Mouse (Mus musculus): ENCODE measurements around the gene Lrrfip1.
A peak's percentile ranks its signal among the peaks of the same experiment; 100 is the strongest.

The Lrrfip1 gene

DNA sequence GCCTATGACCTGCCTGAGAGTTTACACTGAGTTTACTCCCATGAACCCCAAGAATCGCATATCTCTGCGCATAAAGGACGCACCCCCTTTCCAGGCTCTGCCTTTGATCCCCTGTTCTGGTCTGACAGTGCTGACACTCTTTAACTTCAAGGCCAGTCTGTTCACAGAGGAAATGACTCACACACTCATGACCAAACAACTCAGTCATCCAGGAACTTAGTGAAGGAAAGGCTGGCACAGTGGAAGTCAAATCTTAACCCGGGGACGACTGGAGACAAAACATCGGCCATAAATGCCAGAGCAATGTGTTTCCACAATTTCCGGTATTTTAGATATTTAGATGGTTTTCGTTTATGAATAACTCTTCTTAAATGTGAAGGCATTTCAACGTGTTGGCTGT lies 25.4 kb downstream of the Lrrfip1 start:
- no peak for DNase-seq (ENCODE audit: low read depth, low spot score)

DNA sequence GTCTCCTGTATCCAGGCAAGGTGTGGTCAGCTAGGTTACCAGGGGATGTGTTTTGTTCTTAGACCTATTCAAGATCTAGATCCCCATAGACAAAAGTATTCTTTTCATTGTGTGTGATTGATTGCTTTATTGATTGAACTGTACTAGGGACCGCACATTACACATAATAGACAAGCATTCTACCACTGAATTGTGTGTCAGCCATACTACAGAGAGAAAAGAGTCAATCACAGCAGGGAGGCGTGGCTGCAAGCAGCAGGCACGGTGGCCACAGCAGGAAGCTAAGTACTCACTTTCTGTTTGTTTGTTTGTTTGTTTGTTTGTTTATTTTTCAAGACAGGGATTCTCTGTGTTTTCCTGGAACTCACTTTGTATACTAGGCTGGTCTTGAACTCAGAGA lies 25.9 kb downstream of the Lrrfip1 start:
- DNase-seq (ENCODE audit: low read depth, low spot score): peak; percentile 35

DNA sequence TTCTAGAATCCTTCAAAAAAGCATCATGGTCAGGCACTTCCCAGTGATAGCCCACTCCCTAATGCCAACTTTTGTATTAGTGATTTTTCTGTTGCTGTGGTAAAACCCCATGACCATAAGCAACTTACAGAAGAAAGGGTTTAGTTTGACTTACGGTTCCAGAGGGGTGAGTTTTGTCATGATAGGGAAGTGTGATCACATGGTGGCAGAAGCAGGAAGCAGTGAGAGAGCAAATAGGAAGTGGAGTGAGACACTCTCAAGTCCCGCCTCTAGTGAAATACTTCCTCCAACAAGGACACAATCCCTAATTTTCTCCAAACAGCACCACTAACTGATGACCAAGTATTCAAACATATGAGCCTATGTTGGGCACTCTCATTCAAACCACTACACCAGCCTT lies 28.4 kb downstream of the Lrrfip1 start:
- no peak for DNase-seq (ENCODE audit: low read depth, low spot score)

DNA sequence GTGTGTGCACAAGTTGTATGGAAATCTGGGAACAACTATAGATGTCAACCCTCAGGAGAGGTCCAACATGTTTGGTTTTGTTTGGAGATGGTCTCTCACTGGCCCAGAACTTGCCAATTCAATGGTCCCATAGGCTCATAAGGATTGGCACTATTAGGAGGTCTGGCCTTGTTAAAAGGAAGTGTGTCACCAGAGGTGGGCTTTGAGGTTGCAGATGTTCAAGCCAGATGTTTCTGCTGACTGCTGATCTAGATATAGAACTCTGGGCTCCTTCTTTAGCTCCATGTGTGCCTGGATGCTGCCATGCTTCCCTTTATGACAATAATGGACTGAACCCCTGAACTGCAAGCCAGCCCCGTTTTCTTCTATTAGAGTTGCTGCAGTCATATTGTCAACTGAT lies 31.8 kb downstream of the Lrrfip1 start:
- DNase-seq (ENCODE audit: low read depth, low spot score): no peak

DNA sequence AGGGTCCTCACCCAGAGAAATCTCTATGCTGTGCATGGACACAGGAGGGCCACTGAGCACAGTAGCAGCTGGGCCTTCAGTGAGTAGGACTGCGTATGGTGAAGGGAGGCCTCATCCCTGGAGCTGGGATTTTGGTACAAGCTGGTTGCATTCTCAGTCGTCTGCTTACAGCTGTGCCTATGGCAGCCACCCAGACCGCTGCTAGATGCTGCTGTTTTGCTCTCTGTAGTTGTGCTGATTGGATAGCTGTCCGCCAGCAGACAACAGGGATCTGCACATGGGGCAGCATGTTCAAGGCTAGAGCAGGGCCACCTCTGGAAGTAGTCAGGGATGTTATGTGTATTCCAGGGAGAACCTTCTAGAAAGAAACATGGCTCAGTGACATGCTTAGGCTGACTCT lies 33.0 kb downstream of the Lrrfip1 start:
- no peak for DNase-seq (ENCODE audit: low read depth, low spot score)

DNA sequence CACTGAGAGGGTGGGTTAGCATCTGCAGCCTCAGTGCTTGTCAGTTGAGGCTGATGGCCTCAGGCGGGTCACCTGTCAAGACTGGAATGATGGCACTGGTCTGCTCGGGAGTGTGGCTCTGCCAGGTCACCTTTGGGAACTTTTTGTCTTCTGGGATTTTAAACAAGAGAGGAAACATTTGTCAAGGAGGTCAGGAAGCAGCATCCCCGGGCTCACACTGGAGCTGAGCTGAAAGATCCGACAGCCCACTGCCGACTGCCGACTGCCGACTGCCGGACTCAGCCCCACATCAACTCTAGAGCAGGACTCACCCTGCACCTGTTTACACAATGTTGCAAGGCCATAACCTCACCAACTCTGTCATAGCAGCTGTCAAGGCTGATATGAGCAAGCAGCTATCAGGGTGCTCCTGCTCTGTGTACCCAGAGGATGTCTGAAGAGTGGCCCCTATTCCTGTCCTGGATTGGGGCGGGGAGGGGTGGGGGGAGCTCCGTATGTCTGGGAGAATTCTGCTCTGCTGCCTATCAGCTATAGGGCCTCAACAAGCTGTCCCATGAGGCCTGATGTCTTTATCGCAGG lies 33.9 kb downstream of the Lrrfip1 start:
- no peak for DNase-seq (ENCODE audit: low read depth, low spot score)

DNA sequence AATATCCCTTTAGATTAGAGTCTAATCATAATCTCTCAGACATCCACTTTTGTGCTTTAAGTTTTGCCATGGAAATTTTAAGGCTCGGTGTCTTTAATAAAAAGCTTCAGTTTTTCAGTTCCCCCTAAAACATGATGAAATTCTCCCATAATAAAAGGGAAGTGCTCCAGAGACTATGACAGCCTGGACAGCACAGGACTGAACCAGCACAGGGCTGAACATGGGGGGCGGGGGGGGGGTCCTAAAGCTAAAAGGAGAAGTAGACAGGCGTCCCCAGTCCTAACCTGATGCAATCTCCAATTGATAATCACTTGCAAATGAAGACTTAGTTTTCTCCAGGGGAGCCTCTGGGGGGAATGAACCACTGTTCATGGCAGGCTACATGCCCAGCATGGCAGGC lies 36.0 kb downstream of the Lrrfip1 start:
- no peak for DNase-seq (ENCODE audit: low read depth, low spot score)

DNA sequence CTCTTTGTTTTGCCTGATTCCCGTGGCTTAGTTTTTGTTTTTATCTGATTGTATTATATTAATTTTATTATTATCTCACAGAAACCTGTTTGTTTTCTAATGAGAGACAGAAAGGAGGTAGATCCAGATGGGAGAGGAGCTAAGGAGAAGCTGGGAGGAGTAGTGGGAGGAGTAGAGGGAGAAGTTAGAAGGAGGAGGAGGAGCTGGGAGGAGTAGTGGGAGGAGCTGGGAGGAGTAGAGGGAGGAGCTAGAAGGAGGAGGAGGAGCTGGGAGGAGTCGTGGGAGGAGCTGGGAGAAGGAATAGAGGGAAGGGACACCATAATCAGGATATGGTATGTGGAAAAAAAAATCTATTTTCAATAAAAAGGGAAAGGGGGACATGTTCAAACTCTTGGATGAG lies 36.7 kb downstream of the Lrrfip1 start:
- DNase-seq (ENCODE audit: low read depth, low spot score): no peak

DNA sequence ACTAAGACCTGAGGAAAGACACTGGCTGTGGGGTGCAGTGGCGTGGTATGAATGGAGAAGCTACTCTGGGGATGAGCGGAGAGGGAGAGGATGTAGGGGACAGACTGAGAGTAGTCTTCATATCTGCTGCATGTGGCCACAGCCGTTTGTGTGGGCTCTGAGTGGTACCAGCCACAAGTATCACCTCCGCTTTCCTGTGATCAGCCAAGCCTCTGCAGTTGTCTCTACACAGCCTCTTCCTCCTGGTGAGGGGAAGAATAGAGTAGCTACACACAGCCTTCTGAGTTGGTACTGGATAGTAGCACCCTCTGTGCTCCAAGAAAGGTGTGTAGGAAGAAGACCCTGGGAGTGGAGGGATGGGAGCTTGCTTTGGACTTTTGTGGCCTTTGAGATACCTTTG lies 38.7 kb downstream of the Lrrfip1 start:
- no peak for DNase-seq (ENCODE audit: low read depth, low spot score)

DNA sequence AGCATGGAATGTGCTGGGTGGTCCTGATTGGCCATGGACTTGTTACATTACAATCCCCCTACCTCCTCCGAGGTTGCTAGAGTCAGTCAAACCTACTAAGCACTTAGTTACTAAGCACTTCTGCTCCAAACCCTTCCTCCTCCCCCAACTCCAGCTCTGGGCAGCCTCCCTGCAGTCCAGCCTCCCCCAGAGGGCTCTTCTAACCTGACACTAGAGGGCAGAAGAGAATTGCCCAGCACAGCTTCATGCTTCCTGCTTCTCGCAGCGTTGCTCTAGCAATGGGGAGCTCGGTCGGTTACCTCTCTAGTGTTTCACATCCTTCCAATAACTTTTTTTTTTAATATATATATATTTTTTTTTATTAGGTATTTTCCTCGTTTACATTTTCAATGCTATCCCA lies 39.5 kb downstream of the Lrrfip1 start:
- no peak for DNase-seq (ENCODE audit: low read depth, low spot score)

DNA sequence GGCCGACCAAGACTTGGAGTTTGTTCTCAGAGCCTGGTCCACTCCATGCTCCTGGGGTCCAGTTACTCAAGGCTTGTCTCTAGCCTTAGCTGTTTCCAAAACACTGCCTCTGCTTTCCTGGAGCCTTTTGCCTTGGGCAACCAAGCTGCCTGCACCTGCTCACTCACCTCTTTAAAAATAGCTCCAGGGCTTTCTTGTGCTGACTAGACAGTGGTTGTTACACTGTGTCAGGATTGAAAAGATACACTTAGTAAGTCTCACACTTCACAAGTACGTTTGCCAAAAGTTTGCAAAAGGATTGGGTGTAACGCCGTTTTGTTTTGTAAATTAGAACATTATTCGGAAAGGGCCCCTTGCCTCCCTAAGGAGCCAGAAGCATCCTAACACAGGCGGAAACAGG lies 40.0 kb downstream of the Lrrfip1 start:
- DNase-seq (ENCODE audit: low read depth, low spot score): no peak

DNA sequence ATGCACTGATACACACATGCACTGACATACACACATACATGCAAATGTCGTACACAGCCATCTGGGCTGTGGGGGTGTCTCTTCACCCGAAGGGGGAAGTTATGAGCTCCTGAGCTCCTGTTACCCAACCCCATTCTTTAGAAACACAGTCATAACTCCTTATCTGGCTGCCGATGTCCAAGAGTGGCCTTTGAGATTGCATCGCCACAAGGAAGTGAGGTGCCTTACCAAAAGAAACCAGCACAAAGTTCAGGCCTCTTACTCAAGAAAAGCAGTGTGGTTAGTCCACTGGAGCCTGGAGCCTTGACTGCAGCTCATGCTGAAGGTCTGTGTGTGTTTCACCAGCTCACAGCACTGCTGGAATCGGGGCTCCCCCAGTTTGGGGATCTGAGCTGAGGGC lies 43.1 kb downstream of the Lrrfip1 start:
- no peak for DNase-seq (ENCODE audit: low read depth, low spot score)

DNA sequence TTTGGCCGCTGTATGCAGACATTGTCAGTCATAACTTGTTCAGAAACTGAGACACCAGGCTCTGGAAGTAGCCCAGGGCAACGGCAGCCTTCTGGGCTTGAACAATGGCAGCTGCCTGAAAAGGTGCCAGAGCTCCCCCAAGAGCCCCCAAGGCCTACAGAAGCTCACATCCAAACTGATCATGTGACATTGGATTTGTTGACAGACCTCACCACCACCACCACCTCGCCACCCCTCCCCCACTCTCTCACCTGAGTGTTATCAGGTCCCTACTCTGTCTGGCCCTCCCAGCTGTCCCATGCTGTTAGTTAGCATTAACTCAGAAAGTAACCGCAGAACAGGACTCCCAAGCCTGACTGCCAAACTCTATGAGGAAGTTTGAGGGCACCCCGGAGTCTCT lies 44.7 kb downstream of the Lrrfip1 start:
- DNase-seq (ENCODE audit: low read depth, low spot score): no peak

DNA sequence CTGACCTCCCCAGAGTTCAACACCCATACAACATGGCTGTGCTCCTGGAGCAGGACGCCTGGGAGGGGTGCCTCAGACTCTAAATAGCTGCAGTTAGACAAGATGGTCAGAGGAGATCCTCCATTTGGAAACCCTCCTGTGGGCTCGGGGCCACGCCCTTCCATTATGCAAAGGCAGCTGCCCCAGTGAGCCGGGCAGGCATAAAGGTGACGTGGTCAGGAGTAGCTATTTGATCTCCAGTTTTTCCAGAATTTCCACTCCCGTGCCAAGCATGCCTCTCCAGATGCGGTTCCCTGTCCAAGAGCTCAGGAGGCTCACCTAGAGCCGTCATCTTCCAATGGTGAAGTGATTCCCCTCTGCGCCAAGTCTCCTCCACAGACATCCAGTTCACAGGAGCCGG lies 45.6 kb downstream of the Lrrfip1 start:
- peak; percentile 30 for DNase-seq (ENCODE audit: low read depth, low spot score)

DNA sequence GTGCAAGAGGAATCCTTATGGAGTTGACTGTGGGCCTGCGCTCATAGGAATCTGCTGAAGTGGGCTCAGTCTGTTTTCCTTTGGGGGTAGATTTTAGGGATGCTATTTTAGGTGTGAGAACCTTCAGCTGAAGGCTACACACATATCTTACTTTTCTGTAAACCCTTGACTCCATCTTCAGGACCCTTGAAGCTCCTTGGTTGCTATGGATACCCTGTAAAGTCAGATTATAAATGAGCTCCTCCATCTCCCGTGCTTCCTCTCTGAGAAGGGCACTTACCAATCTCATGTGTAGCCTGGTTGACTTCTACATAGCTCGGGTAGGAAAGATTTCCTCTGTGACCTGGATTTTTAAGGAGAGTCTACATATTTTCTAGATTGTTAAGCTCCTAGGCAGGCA lies 46.1 kb downstream of the Lrrfip1 start:
- DNase-seq (ENCODE audit: low read depth, low spot score): no peak

DNA sequence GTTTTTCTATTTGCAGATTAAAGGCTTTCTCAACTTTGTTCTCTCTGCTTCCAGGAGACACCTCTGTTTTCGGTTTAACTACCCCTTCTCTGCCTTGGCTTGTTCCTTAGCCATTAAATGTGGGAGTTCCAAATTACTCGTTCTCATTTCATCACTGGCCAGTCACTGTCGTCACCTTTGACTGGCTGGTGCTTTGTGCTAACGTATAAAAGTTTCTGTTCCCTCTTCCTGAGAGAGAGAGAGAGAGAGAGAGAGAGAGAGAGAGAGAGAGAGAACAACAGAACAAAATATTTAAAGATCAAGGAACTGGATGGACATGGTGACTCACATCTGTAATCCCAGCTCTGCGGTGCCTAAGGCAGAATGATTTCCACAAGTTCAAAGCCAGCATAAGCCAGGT lies 47.7 kb downstream of the Lrrfip1 start:
- no peak for DNase-seq (ENCODE audit: low read depth, low spot score)

DNA sequence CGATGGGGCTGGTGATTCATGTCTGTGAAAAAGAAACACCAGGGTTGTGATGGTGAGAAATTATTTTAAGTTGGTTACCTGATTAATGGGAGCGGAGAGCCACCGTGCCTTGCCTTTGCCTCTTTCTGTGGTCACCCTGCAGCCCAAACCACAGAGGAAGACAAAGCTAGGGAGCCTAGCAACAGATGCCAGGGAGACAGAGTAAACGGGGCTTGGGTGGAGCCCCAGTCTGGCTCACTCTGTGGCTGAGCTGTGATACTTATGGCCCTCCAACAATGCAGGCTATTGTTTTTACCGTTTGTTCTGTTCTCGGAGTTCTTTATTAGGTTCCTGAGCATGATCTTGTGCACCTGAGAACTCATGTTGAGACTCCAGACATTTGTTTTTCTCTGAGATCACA lies 50.8 kb downstream of the Lrrfip1 start:
- DNase-seq (ENCODE audit: low read depth, low spot score): no peak

DNA sequence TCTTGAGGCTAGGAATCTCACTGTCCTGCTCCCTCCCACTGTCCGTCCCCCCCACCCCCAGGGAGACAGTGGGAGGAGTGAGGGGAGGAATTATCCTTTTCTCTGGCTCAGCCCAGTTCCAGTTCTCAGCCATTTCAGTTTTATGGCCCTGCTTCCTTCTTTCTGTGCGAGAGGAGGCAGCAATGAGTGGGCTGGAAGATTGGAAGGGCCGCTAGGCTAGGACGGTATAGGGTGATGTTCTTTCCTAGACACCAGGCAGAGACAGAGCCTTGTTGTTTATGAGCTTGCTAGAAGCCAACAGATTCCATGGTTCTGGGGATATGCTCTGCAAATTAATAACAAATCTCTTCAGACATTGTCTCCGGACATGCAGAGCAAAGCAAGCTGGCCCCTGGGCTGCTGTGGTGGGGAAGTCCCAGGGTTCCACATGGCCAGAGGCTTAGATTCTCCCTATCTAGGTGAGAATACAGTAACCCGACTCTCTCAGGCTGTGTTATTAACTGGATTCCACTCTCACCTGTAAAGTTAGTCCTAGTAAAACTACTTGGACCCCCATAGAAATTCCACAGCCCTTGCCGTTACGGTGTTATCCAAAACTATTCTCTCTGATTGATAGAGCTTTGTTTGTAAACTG lies 53.0 kb downstream of the Lrrfip1 start:
- DNase-seq (ENCODE audit: low read depth, low spot score): no peak

DNA sequence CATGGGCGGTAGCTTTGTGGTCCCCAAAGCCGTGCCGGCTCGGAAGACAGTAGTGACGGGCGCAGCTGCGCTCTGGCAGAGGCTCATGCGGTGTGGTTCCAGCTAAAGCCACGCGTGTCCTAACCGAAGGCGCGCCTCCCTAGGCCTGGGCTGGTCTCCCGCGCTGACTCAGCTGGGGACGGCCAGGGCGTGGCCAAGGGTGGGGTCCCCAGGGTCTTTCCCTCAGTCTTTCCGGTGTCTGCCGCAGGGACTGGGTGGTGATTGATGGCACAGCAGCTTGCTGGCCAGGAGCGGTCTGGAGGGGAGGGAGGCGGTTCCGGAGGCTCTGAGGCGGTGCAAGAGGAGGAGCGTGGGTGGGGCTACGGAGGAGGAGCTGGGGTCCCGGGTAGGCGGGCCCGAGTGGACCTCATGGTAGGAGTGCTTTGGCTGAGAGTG lies 54.2 kb downstream of the Lrrfip1 start:
- DNase-seq (ENCODE audit: low read depth, low spot score): peak; percentile 92

DNA sequence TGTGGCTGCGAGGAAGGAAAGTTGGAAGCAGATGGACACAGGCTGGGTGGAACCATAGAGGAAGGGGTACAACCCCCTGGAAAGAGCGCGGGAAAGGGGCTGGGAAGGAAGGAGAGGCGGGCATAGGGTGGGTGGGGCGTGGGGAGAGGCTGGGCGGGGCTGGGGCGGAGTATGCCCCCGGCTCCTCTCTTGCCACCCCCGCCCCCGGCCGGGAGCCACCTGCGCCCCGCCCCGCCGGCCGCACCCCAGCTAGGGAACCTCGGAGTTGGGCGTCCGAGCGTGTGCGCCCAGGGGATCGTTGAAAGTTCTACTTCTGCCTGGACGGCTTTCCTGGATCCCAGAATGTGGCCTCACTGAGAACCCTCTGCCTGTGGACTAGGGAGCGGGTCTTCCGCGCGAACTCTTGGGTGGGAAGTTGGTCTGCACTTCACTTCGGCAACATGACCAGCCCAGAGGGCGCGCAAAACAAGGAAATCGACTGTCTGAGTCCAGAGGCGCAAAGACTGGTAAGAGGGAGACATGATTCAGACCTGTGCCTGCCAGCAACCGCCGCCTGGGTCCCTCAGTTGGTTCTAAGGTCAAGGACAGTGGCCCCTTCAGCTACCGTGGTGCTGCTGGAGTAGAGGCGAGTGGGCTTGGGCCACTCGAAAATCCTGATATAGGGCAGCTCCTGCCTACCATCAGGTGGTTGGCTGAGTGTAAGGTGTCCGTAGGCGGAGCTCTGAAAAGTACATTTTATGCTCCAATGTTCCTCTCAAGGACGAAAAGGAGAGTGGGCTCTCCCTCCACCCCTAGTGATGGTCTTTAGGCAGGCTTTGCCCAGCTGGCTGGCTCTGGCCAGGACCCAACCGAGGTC lies 54.9 kb downstream of the Lrrfip1 start:
- DNase-seq (ENCODE audit: low read depth, low spot score): peak; percentile 76

DNA sequence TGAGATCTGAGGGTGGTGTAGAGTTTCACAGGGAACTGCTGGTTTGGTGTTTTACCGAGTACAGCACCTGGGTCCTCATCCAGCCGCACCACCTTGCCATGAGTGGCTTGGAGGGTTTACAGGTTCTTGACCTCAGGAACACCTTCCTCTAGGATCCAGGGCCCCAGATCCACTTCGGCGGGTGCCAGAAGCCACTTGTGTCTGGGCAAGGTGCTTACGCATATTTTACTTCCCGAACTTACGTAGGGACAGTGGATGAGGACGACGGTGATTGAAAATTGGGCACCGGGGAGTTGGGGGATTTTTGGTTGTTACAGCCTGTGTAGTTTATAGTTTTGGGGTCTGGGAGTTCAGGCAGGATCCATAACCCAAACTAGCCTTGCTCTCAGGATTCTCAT lies 55.5 kb downstream of the Lrrfip1 start:
- DNase-seq (ENCODE audit: low read depth, low spot score): no peak

DNA sequence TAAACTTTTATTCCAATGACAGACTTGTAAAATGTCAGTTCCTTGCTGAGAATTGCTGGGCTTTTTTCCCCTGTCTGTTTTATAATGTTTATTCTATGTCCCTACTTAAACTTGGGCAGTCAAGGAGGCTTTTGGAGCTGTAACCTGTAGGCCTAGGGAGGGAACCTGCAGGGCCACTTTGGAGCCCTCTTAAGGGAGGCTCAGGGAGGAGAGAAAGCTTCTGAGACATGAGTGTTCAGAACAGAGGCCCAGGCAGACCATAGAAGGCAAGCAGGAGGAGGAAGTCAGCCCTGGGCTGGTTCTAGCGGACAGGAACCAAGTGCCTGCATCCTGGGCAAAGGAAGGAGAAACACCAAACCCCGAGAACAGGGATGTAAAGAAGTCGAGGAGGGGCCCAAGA lies 56.3 kb downstream of the Lrrfip1 start:
- no peak for DNase-seq (ENCODE audit: low read depth, low spot score)

DNA sequence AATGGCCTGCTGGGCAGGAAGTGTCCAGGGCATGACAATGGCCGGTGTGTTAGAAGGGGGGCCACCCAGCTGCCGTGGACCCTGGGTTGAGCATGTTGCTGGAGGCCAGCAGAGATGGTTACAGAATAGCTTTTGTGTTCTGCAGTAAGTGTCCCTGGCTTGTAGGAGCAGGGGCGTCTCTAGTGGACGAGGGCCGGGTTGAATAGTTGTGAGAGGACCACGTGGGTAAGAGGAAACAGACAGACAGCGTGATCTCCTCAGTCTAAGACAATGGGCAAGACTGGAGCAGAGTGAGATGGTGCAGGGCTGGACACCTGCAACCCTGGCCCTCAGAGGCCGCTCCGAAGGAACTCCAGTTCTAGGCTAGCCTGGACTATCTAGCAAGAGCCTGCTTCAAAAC lies 57.2 kb downstream of the Lrrfip1 start:
- DNase-seq (ENCODE audit: low read depth, low spot score): no peak
